Mouse (Mus musculus): ENCODE results near the gene Lrrc3c. TPM values are rescaled to one million over a fixed set of nuclear protein-coding genes. Genes with fewer than 3 reads are reported as not detected.
"Not testable (repeated sequence)": the region's sequence is repeated elsewhere in the genome, so short reads cannot be mapped to it uniquely, and the experiment has no call there.

Lrrc3c gene
- polyA plus RNA-seq, 2 experiments, result not detected

- H3K4me1 ChIP-seq (ENCODE audit: control insufficient read depth, insufficient read depth, low read length), result no peaks in the 10 kb centered on the region
- H3K9me3 ChIP-seq (ENCODE audit: control insufficient read depth, low read length), result no peaks in the 10 kb centered on the region
- 91% methylated on average over 3 of the region's 3 CpGs for WGBS
- H3K4me2 ChIP-seq (replicated peaks; ENCODE audit: low read depth, low read length, severe bottlenecking), result no peak overlapping the region
- TF ChIP-seq POLR2A (IDR thresholded peaks at IDR 0.05; ENCODE audit: borderline replicate concordance, extremely low read depth, insufficient read depth, insufficient read length), result no peak
- no peak overlapping the region for H3K4me3 ChIP-seq (replicated peaks; ENCODE audit: low read length)
- H3K9ac ChIP-seq (ENCODE audit: low read depth, low read length, severe bottlenecking), result no peak overlapping the region
- no peaks in the 10 kb centered on the region for H3K36me3 ChIP-seq (ENCODE audit: control insufficient read depth, insufficient read depth, low read length)
- no peaks in the 10 kb centered on the region for H3K27me3 ChIP-seq (ENCODE audit: control insufficient read depth, insufficient read depth, low read length)
- H3K27ac ChIP-seq (replicated peaks; ENCODE audit: low read depth, low read length), result no peak overlapping the region
- DNase-seq (ENCODE audit: low spot score) (no peak), ATAC-seq (ENCODE audit: low FRiP score, low read depth) (no peak)
Measured at GRCm38 (mm10) chr11:98628706-98629105, 30.6 kb downstream of the Lrrc3c start.

DNA sequence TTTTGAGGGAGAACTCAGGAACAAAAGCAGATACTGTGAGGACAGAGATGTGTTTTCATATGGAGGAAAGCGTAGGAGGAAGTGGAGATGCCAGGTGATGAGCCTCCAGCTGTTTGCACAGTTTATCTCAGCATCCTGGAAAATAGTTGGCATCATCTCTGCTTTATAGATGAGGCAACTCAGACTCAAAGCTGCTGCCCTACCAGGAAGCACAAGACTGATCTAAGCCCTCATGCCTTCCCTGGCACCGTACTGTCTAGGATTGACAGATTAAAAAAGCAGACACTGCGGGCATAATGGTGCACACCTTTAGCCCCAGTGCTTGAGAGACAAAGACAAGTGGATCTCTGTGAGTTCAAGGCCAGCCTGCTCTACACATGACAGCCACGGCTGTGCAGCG is 32.6 kb downstream of the Lrrc3c start:
- no peak overlapping the region for H3K27ac ChIP-seq (replicated peaks; ENCODE audit: low read depth, low read length)
- no peak for DNase-seq (ENCODE audit: low spot score)
- no peaks in the 10 kb centered on the region for H3K27me3 ChIP-seq (ENCODE audit: control insufficient read depth, insufficient read depth, low read length)
- H3K4me3 ChIP-seq (replicated peaks; ENCODE audit: low read length), result no peak overlapping the region
- no peak overlapping the region for H3K9ac ChIP-seq (ENCODE audit: low read depth, low read length, severe bottlenecking)
- ATAC-seq (ENCODE audit: low FRiP score, low read depth), result no peak
- no peaks in the 10 kb centered on the region for H3K36me3 ChIP-seq (ENCODE audit: control insufficient read depth, insufficient read depth, low read length)
- WGBS, result 84% methylated on average over 5 of the region's 5 CpGs
- H3K4me1 ChIP-seq (ENCODE audit: control insufficient read depth, insufficient read depth, low read length), result no peaks in the 10 kb centered on the region
- no peak for TF ChIP-seq POLR2A (IDR thresholded peaks at IDR 0.05; ENCODE audit: borderline replicate concordance, extremely low read depth, insufficient read depth, insufficient read length)
- no peaks in the 10 kb centered on the region for H3K9me3 ChIP-seq (ENCODE audit: control insufficient read depth, low read length)
- no peak overlapping the region for H3K4me2 ChIP-seq (replicated peaks; ENCODE audit: low read depth, low read length, severe bottlenecking)

DNA sequence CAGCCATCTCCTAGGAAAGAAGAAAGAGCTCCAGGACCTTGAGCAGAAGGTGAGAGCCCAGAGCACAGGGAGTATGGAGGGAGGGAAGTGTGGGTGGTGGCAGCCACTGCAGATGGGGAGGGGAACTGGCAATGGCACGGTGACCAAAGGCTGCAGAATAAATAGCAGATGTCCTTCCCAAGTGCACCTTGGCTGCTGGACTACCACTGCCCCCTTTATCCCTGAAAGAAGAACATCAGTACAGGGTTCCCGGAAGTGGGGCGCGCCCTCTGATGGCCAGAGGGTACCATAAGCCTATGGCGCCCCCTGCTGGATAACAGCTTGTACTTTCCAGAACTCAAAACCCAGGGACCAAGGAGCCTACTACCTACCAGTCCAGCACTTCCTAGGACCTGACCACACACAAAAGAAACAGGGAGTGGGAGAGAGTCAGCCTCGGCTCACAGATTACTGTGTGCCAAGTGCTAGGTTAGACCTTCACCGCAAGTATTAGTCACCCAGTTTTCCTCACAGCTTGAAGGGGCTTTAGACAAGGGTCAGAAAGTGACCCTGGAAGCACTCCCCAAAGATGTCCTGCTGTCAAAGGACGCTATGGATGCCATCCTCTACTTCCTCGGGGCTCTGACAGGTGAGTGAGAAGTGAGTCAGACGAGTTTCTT is 37.4 kb downstream of the Lrrc3c start:
- not testable (repeated sequence) for H3K9ac ChIP-seq (ENCODE audit: low read depth, low read length, severe bottlenecking); H3K4me2 ChIP-seq (replicated peaks; ENCODE audit: low read depth, low read length, severe bottlenecking); DNase-seq (ENCODE audit: low spot score); H3K27me3 ChIP-seq (ENCODE audit: control insufficient read depth, insufficient read depth, low read length); H3K9me3 ChIP-seq (ENCODE audit: control insufficient read depth, low read length); ATAC-seq (ENCODE audit: low FRiP score, low read depth); H3K4me3 ChIP-seq (replicated peaks; ENCODE audit: low read length); H3K4me1 ChIP-seq (ENCODE audit: control insufficient read depth, insufficient read depth, low read length); H3K36me3 ChIP-seq (ENCODE audit: control insufficient read depth, insufficient read depth, low read length); H3K27ac ChIP-seq (replicated peaks; ENCODE audit: low read depth, low read length)
- WGBS, result 29% methylated on average over 9 of the region's 10 CpGs

DNA sequence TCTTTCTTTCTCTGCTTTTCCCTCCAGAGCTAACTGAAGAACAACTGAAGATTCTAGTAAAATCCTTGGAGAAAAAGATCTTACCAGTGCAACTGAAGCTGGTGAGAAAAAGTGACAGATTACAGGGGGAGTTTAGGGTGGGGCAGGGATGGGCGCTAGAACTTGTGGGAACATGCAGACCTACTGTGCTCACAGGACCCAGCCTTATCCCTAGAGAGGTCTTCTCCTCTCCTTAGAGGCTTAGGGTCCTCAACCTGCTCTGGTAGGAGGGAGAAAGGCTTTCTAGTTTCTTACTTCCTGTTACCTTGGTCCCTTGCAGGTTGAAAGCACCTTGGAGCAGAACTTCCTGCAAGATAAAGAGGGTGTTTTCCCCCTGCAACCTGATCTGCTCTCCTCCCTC is 39.4 kb downstream of the Lrrc3c start:
- Histone ChIP-seq H3K9me3 (ENCODE audit: control insufficient read depth, low read length) (no peaks in the 10 kb centered on the region), H3K4me2 (replicated peaks; ENCODE audit: low read depth, low read length, severe bottlenecking) (no peak overlapping the region), H3K4me3 (replicated peaks; ENCODE audit: low read length) (no peak overlapping the region), H3K27me3 (ENCODE audit: control insufficient read depth, insufficient read depth, low read length) (no peaks in the 10 kb centered on the region), H3K9ac (ENCODE audit: low read depth, low read length, severe bottlenecking) (no peak overlapping the region), H3K4me1 (ENCODE audit: control insufficient read depth, insufficient read depth, low read length) (no peaks in the 10 kb centered on the region), H3K27ac (replicated peaks; ENCODE audit: low read depth, low read length) (no peak overlapping the region), H3K36me3 (ENCODE audit: control insufficient read depth, insufficient read depth, low read length) (no peaks in the 10 kb centered on the region)
- ATAC-seq (ENCODE audit: low FRiP score, low read depth) (no peak), DNase-seq (ENCODE audit: low spot score) (no peak)
- 65% methylated on average over 1 of the region's 1 CpGs for WGBS
- no peak for TF ChIP-seq POLR2A (IDR thresholded peaks at IDR 0.05; ENCODE audit: borderline replicate concordance, extremely low read depth, insufficient read depth, insufficient read length)

DNA sequence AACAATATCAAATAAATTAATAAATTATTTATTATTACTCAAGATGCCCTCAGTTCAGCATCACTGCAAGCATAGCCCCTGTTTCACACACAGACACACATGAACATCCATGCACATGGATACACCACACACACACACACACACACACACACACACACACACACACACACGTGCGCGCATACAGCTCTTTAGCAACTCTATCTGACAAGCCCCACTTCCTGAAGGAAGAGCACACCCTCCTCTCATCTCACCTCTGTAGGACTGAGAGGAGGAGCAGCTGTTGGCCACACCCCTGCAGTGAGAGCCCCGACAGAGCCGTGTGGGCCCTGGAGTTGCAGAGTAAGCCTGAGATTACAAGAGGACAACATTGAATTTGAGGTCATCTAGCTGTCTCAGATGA is 42.0 kb downstream of the Lrrc3c start:
- H3K27ac ChIP-seq (replicated peaks; ENCODE audit: low read depth, low read length), result no peak overlapping the region
- H3K4me2 ChIP-seq (replicated peaks; ENCODE audit: low read depth, low read length, severe bottlenecking), result no peak overlapping the region
- ATAC-seq (ENCODE audit: low FRiP score, low read depth) (no peak), DNase-seq (ENCODE audit: low spot score) (no peak)
- H3K27me3 ChIP-seq (ENCODE audit: control insufficient read depth, insufficient read depth, low read length), result no peaks in the 10 kb centered on the region
- TF ChIP-seq POLR2A (IDR thresholded peaks at IDR 0.05; ENCODE audit: borderline replicate concordance, extremely low read depth, insufficient read depth, insufficient read length), result no peak
- H3K36me3 ChIP-seq (ENCODE audit: control insufficient read depth, insufficient read depth, low read length), result no peaks in the 10 kb centered on the region
- no peak overlapping the region for H3K4me3 ChIP-seq (replicated peaks; ENCODE audit: low read length)
- WGBS, result 61% methylated on average over 5 of the region's 5 CpGs
- H3K9ac ChIP-seq (ENCODE audit: low read depth, low read length, severe bottlenecking), result no peak overlapping the region
- no peaks in the 10 kb centered on the region for H3K9me3 ChIP-seq (ENCODE audit: control insufficient read depth, low read length)
- H3K4me1 ChIP-seq (ENCODE audit: control insufficient read depth, insufficient read depth, low read length), result no peaks in the 10 kb centered on the region

GRCm38 (mm10) chr11:98644757-98645156 is 46.7 kb downstream of the Lrrc3c start:
- Histone ChIP-seq H3K4me2 (replicated peaks; ENCODE audit: low read depth, low read length, severe bottlenecking) (no peak overlapping the region), H3K9ac (ENCODE audit: low read depth, low read length, severe bottlenecking) (no peak overlapping the region), H3K9me3 (ENCODE audit: control insufficient read depth, low read length) (no peaks in the 10 kb centered on the region), H3K27ac (replicated peaks; ENCODE audit: low read depth, low read length) (no peak overlapping the region), H3K4me1 (ENCODE audit: control insufficient read depth, insufficient read depth, low read length) (no peaks in the 10 kb centered on the region), H3K36me3 (ENCODE audit: control insufficient read depth, insufficient read depth, low read length) (no peaks in the 10 kb centered on the region), H3K4me3 (replicated peaks; ENCODE audit: low read length) (no peak overlapping the region), H3K27me3 (ENCODE audit: control insufficient read depth, insufficient read depth, low read length) (no peaks in the 10 kb centered on the region)
- ATAC-seq (ENCODE audit: low FRiP score, low read depth) (no peak), DNase-seq (ENCODE audit: low spot score) (no peak)
- no peak for TF ChIP-seq POLR2A (IDR thresholded peaks at IDR 0.05; ENCODE audit: borderline replicate concordance, extremely low read depth, insufficient read depth, insufficient read length)
- 80% methylated on average over 3 of the region's 3 CpGs for WGBS
